Mouse (Mus musculus): ENCODE results near the gene Nup107.

DNA sequence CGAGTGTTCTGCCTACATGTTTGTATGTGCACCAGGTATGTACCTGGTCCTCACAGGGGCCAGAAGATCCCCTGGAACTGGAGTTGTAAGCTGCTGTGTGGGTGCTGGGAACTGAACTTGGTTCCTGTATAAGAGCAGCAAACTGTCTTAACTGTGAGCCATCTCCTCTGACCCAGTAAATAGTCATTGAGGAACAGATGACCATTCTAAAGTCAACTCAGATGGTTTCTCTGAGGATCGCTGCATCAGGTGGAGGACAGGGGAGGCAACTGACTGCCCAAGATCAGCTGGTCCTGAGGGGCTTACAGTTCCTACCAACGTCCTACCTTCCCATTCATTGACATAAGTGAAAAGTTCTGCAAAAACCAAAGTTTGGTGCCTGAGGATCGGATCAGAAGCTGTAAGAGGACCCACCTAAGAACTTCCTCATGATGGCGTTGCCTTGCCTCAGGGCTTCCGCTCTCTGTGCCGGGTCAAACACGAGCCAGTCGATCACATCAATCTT, 31.6 kb downstream of the Nup107 start:
- no peak for TF ChIP-seq POLR2A (IDR thresholded peaks at IDR 0.05; ENCODE audit: insufficient read depth, low read depth, low read length)
- TF ChIP-seq CTCF (IDR thresholded peaks at IDR 0.05; ENCODE audit: insufficient read depth, low read depth, low read length) = no peak

All from olfactory bulb, adult 2 months (tissue).